Mouse (Mus musculus): ENCODE measurements at regions not wholly inside any gene's neighbourhood (a gene's known extent, or its start where the extent isn't known, plus 50 kb on each side); places are given as distances from the start of the nearest gene placed in this dataset.

- 44% methylated on average over 3 of the region's 3 CpGs for WGBS
- no peak for ATAC-seq (ENCODE audit: insufficient read depth)
- H3K4me1 ChIP-seq (ENCODE audit: insufficient read depth) = no peaks in the 10 kb centered on the region
- H3K27me3 ChIP-seq (ENCODE audit: insufficient read depth, low read length) = no peaks in the 10 kb centered on the region
- no peaks in the 10 kb centered on the region for H3K36me3 ChIP-seq (ENCODE audit: insufficient read depth)
- no peak for DNase-seq
- H3K9ac ChIP-seq = no peak overlapping the region
- no peak overlapping the region for H3K4me2 ChIP-seq
- H3K27ac ChIP-seq (ENCODE audit: low read depth) = no peak overlapping the region
- H3K9me3 ChIP-seq (ENCODE audit: low read depth, low read length) = no peaks in the 10 kb centered on the region
- no peak for TF ChIP-seq CTCF (IDR thresholded peaks at IDR 0.05; ENCODE audit: low read depth)
- H3K4me3 ChIP-seq (ENCODE audit: low read depth, low read length) = no peak overlapping the region
These were observed 1340.9 kb upstream of the Adgrl3 start for GRCm38 (mm10) chr5:79679051-79679450.

- Histone ChIP-seq H3K4me2 (no peak overlapping the region), H3K9ac (no peak overlapping the region), H3K4me3 (ENCODE audit: low read depth, low read length) (no peak overlapping the region), H3K9me3 (ENCODE audit: low read depth, low read length) (no peaks in the 10 kb centered on the region), H3K4me1 (ENCODE audit: insufficient read depth) (no peaks in the 10 kb centered on the region), H3K36me3 (ENCODE audit: insufficient read depth) (no peaks in the 10 kb centered on the region), H3K27ac (ENCODE audit: low read depth) (no peak overlapping the region), H3K27me3 (ENCODE audit: insufficient read depth, low read length) (no peaks in the 10 kb centered on the region)
- DNase-seq (peak; percentile 70), ATAC-seq (ENCODE audit: insufficient read depth) (peak; percentile 94)
- no peak for TF ChIP-seq CTCF (IDR thresholded peaks at IDR 0.05; ENCODE audit: low read depth)
These were observed 1339.6 kb upstream of the Adgrl3 start for GRCm38 (mm10) chr5:79680321-79680720.

GRCm38 (mm10) chr5:79706631-79707030 is 1313.3 kb upstream of the Adgrl3 start:
- Histone ChIP-seq H3K9ac (no peak overlapping the region), H3K9me3 (ENCODE audit: low read depth, low read length) (no peaks in the 10 kb centered on the region), H3K4me2 (no peak overlapping the region), H3K4me3 (ENCODE audit: low read depth, low read length) (no peak overlapping the region), H3K27me3 (ENCODE audit: insufficient read depth, low read length) (no peaks in the 10 kb centered on the region), H3K36me3 (ENCODE audit: insufficient read depth) (no peaks in the 10 kb centered on the region), H3K27ac (ENCODE audit: low read depth) (no peak overlapping the region), H3K4me1 (ENCODE audit: insufficient read depth) (no peaks in the 10 kb centered on the region)
- no peak for ATAC-seq (ENCODE audit: insufficient read depth)
- 58% methylated on average over 1 of the region's 1 CpGs for WGBS
- no peak for DNase-seq
- TF ChIP-seq CTCF (IDR thresholded peaks at IDR 0.05; ENCODE audit: low read depth) = no peak

- 58% methylated on average over 5 of the region's 5 CpGs for WGBS
- no peak for ATAC-seq (ENCODE audit: insufficient read depth)
These were observed 1285.1 kb upstream of the Adgrl3 start for GRCm38 (mm10) chr5:79734885-79735284.

GRCm38 (mm10) chr5:79784391-79784790 is 1235.5 kb upstream of the Adgrl3 start:
- H3K4me3 ChIP-seq (ENCODE audit: low read depth, low read length) = no peak overlapping the region
- no peak overlapping the region for H3K4me2 ChIP-seq
- no peak for DNase-seq
- no peak for ATAC-seq (ENCODE audit: insufficient read depth)
- H3K9ac ChIP-seq = no peak overlapping the region
- no peaks in the 10 kb centered on the region for H3K4me1 ChIP-seq (ENCODE audit: insufficient read depth)
- no peaks in the 10 kb centered on the region for H3K9me3 ChIP-seq (ENCODE audit: low read depth, low read length)
- H3K27me3 ChIP-seq (ENCODE audit: insufficient read depth, low read length) = no peaks in the 10 kb centered on the region
- no peaks in the 10 kb centered on the region for H3K36me3 ChIP-seq (ENCODE audit: insufficient read depth)
- no peak overlapping the region for H3K27ac ChIP-seq (ENCODE audit: low read depth)
- WGBS = 57% methylated on average over 1 of the region's 1 CpGs
- no peak for TF ChIP-seq CTCF (IDR thresholded peaks at IDR 0.05; ENCODE audit: low read depth)

More at GRCm38 (mm10) chr5:79734885-79735284, 1285.1 kb upstream of the Adgrl3 start:
- no peaks in the 10 kb centered on the region for H3K9me3 ChIP-seq (ENCODE audit: low read depth, low read length)
- H3K27me3 ChIP-seq (ENCODE audit: insufficient read depth, low read length) = no peaks in the 10 kb centered on the region
- H3K36me3 ChIP-seq (ENCODE audit: insufficient read depth) = no peaks in the 10 kb centered on the region
- no peaks in the 10 kb centered on the region for H3K4me1 ChIP-seq (ENCODE audit: insufficient read depth)
- no peak overlapping the region for H3K27ac ChIP-seq (ENCODE audit: low read depth)
- no peak for TF ChIP-seq CTCF (IDR thresholded peaks at IDR 0.05; ENCODE audit: low read depth)
- H3K9ac ChIP-seq = no peak overlapping the region
- H3K4me3 ChIP-seq (ENCODE audit: low read depth, low read length) = no peak overlapping the region
- no peak overlapping the region for H3K4me2 ChIP-seq
- DNase-seq = peak; percentile 30

- Histone ChIP-seq H3K9ac (no peak overlapping the region), H3K36me3 (ENCODE audit: insufficient read depth) (no peaks in the 10 kb centered on the region), H3K27ac (ENCODE audit: low read depth) (no peak overlapping the region), H3K4me2 (no peak overlapping the region), H3K4me1 (ENCODE audit: insufficient read depth) (no peaks in the 10 kb centered on the region), H3K27me3 (ENCODE audit: insufficient read depth, low read length) (no peaks in the 10 kb centered on the region), H3K4me3 (ENCODE audit: low read depth, low read length) (no peak overlapping the region), H3K9me3 (ENCODE audit: low read depth, low read length) (peaks cover 9% of the 10 kb centered on the region; the same call in 1 of the 2 replicates)
- no peak for DNase-seq
- TF ChIP-seq CTCF (IDR thresholded peaks at IDR 0.05; ENCODE audit: low read depth) = no peak
- no peak for ATAC-seq (ENCODE audit: insufficient read depth)
These were observed 1193.4 kb upstream of the Adgrl3 start for GRCm38 (mm10) chr5:79826531-79826930.

- Histone ChIP-seq H3K9ac (no peak overlapping the region), H3K36me3 (ENCODE audit: insufficient read depth) (no peaks in the 10 kb centered on the region), H3K4me3 (ENCODE audit: low read depth, low read length) (no peak overlapping the region), H3K9me3 (ENCODE audit: low read depth, low read length) (no peaks in the 10 kb centered on the region), H3K4me1 (ENCODE audit: insufficient read depth) (no peaks in the 10 kb centered on the region), H3K27me3 (ENCODE audit: insufficient read depth, low read length) (no peaks in the 10 kb centered on the region), H3K4me2 (no peak overlapping the region), H3K27ac (ENCODE audit: low read depth) (no peak overlapping the region)
- TF ChIP-seq CTCF (IDR thresholded peaks at IDR 0.05; ENCODE audit: low read depth) = no peak
- ATAC-seq (ENCODE audit: insufficient read depth) (no peak), DNase-seq (peak; percentile 57)
- WGBS = 50% methylated on average over 2 of the region's 2 CpGs
These were observed 1173.5 kb upstream of the Adgrl3 start for GRCm38 (mm10) chr5:79846456-79846855.

- TF ChIP-seq CTCF (IDR thresholded peaks at IDR 0.05; ENCODE audit: low read depth) = no peak
- no peak for ATAC-seq (ENCODE audit: insufficient read depth)
- DNase-seq = no peak
- Histone ChIP-seq H3K27ac (ENCODE audit: low read depth) (no peak overlapping the region), H3K36me3 (ENCODE audit: insufficient read depth) (no peaks in the 10 kb centered on the region), H3K4me2 (no peak overlapping the region), H3K4me1 (ENCODE audit: insufficient read depth) (no peaks in the 10 kb centered on the region), H3K27me3 (ENCODE audit: insufficient read depth, low read length) (no peaks in the 10 kb centered on the region), H3K9me3 (ENCODE audit: low read depth, low read length) (no peaks in the 10 kb centered on the region), H3K9ac (no peak overlapping the region), H3K4me3 (ENCODE audit: low read depth, low read length) (no peak overlapping the region)
- 84% methylated on average over 4 of the region's 4 CpGs for WGBS
These were observed 1164.1 kb upstream of the Adgrl3 start for GRCm38 (mm10) chr5:79855866-79856265.

Data from lung, embryonic 14.5 days (tissue).